Mouse (Mus musculus) embryonic facial prominence, embryonic 11.5 days (tissue): ENCODE results near the gene Abhd12. TPM values are rescaled to one million over a fixed set of nuclear protein-coding genes. Genes with fewer than 3 reads are reported as not detected.
A peak's percentile ranks its signal among the peaks of the same experiment; 100 is the strongest.

Source experiments
- ATAC-seq: fragments of 200-750 bp; cut with Nextera tagmentation; replicated peaks from 2 replicates; pipeline ENCODE4 v1.8.0; 2017; ENCODE audit warnings: low read depth; ENCODE audit not compliant: insufficient number of reproducible peaks, low FRiP score, low TSS enrichment
- DNase-seq: peaks from one replicate; pipeline ENCODE4 v3.0.0-alpha.2; 2015; ENCODE audit warnings: low spot score
- H3K27ac ChIP-seq: fragments of 300-500 bp; sonication (generic); replicated peaks from 2 replicates; pipeline ENCODE4 v1.5.1; 2014; ENCODE audit warnings: mild to moderate bottlenecking, low read depth, low read length, control low read depth
- H3K27me3 ChIP-seq: fragments of 300-500 bp; sonication (generic); 2 replicates; pipeline ENCODE4 v1.6.1; 2014; ENCODE audit warnings: mild to moderate bottlenecking, low read length, moderate library complexity, mixed read lengths; ENCODE audit not compliant: control insufficient read depth, insufficient read depth
- H3K36me3 ChIP-seq: fragments of 300-500 bp; sonication (generic); replicated peaks from 2 replicates; pipeline ENCODE4 v1.6.1; 2014; ENCODE audit warnings: low read depth, mild to moderate bottlenecking, low read length, moderate library complexity, mixed read lengths; ENCODE audit not compliant: control insufficient read depth, insufficient read depth
- H3K4me1 ChIP-seq: fragments of 300-500 bp; sonication (generic); 2 replicates; pipeline ENCODE4 v1.6.1; 2014; ENCODE audit warnings: low read length, mixed read lengths; ENCODE audit not compliant: control insufficient read depth, insufficient read depth
- H3K4me2 ChIP-seq: fragments of 300-500 bp; sonication (generic); 2 replicates; pipeline ENCODE4 v1.6.1; 2014; ENCODE audit warnings: low read depth, mild to moderate bottlenecking, control low read depth, low read length, moderate library complexity
- H3K4me3 ChIP-seq: fragments of 300-500 bp; sonication (generic); 2 replicates; pipeline ENCODE4 v1.5.1; 2014; ENCODE audit warnings: low read depth, low read length, control low read depth
- H3K9ac ChIP-seq: fragments of 300-500 bp; sonication (generic); replicated peaks from 2 replicates; pipeline ENCODE4 v1.6.1; 2014; ENCODE audit warnings: mild to moderate bottlenecking, control low read depth, low read length
- H3K9me3 ChIP-seq: fragments of 300-500 bp; sonication (generic); replicated peaks from 2 replicates; pipeline ENCODE4 v1.6.1; 2016; ENCODE audit warnings: mild to moderate bottlenecking, low read length, inconsistent platforms, mixed read lengths; ENCODE audit not compliant: control insufficient read depth
- WGBS: fragments of 180-500 bp; shearing (Covaris S2); extraction: QIAGEN DNeasy Blood & Tissue Kit; methylation state at CpG from one replicate; pipeline ENCODE4 v1.1.7; 2014; 5-methylcytosine and 5-hydroxymethylcytosine counted together
- polyA plus RNA-seq: library from polyadenylated mRNA; unstranded; fragments of >200 nt; fragmentation: Nextera tagmentation; extraction: Ambion mirVana; gene quantifications from 2 replicates; pipeline ENCODE4 v1.2.1, GENCODE M21; 2014

Gene Abhd12
- polyA plus RNA-seq, 1 experiment from 2014 or later, result 54.9 TPM

DNA sequence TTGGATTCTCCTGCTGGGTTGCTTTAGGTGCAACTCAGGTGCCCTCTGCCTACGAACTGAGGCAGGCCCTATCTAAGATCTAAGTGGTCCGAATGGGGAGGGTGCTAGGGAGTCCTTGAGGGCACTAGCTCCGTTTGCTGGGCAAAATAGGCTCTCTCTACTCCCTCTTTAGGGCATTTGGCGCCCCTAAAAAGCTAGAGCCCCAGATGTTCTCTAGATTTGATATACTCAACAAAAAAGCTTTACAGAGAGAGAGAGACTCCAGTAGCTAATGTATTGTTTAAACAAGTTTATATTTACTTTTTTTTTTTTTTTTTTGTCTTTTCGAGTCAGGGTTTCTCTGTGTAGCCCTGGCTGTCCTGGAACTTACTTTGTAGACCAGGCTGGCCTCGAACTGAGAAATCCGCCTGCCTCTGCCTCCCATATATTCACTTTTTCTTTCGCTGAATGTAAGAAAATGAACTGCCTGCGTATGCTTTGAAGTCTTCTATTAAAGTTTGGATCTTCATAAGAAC is 452 bp upstream of the Abhd12 start, which contains the start of gene Gins1:
Gins1 (plus strand) TSS at position 465 of the 515 bp plus-strand sequence.
- Histone ChIP-seq H3K9ac (peak within 1 kb of the TSS; percentile 88), H3K4me1 (no peaks in the 10 kb centered on the region), H3K4me3 (peak within 1 kb of the TSS; percentile 90), H3K36me3 (no peaks in the 10 kb centered on the region), H3K4me2 (peak within 1 kb of the TSS; percentile 87), H3K27ac (peak within 1 kb of the TSS; percentile 65; the same call in 1 of the 2 replicates), H3K27me3 (no peaks in the 10 kb centered on the region), H3K9me3 (no peaks in the 10 kb centered on the region)
- ATAC-seq (no peak), DNase-seq (no peak)
- WGBS, result 43% methylated on average over 9 of the region's 9 CpGs

DNA sequence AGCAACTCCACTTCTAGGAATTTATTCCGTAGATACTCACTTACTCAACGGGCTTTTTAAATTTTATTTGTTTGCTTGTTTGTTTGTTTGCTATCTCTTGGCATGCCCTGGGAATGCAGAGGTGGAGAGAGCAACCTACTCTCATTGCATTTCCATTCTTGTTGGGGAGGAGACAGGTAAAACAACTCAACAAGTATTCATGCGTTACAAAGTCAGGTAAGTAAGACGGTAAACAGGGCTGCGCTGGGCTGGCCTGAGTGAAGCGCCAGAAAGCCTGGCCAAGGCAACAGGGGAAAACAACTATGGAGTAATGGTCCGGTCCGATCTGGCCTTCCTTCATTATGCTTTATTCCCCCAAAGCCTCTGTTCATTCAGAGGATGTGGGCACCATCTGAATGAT is 2.2 kb downstream of the Abhd12 start:
- H3K27ac ChIP-seq, result no peak overlapping the region
- no peak overlapping the region for H3K9ac ChIP-seq
- no peaks in the 10 kb centered on the region for H3K27me3 ChIP-seq
- no peaks in the 10 kb centered on the region for H3K4me1 ChIP-seq
- 86% methylated on average over 8 of the region's 8 CpGs for WGBS
- ATAC-seq (no peak), DNase-seq (no peak)
- no peak overlapping the region for H3K4me3 ChIP-seq
- H3K36me3 ChIP-seq, result no peaks in the 10 kb centered on the region
- H3K4me2 ChIP-seq, result 0 out of 2 replicates have a peak overlapping the region, but pooled peaks have one; percentile 1
- no peaks in the 10 kb centered on the region for H3K9me3 ChIP-seq

GRCm38 (mm10) chr2:150900341-150900740 is 4.2 kb downstream of the Abhd12 start:
- Histone ChIP-seq H3K4me3 (no peak overlapping the region), H3K36me3 (no peaks in the 10 kb centered on the region), H3K4me2 (no peak overlapping the region), H3K27ac (no peak overlapping the region), H3K9me3 (no peaks in the 10 kb centered on the region), H3K9ac (no peak overlapping the region), H3K4me1 (no peaks in the 10 kb centered on the region), H3K27me3 (no peaks in the 10 kb centered on the region)
- no peak for ATAC-seq
- no peak for DNase-seq
- WGBS, result 88% methylated on average over 6 of the region's 6 CpGs

- Histone ChIP-seq H3K27ac (no peak overlapping the region), H3K9ac (no peak overlapping the region), H3K36me3 (no peaks in the 10 kb centered on the region), H3K4me1 (no peaks in the 10 kb centered on the region), H3K4me2 (no peak overlapping the region), H3K27me3 (no peaks in the 10 kb centered on the region), H3K9me3 (no peaks in the 10 kb centered on the region), H3K4me3 (no peak overlapping the region)
- ATAC-seq (no peak), DNase-seq (no peak)
- WGBS, result 82% methylated on average over 7 of the region's 7 CpGs
These were observed 8.8 kb downstream of the Abhd12 start for GRCm38 (mm10) chr2:150895691-150896252.

- H3K9ac ChIP-seq, result no peak overlapping the region
- H3K27ac ChIP-seq, result no peak overlapping the region
- H3K4me2 ChIP-seq, result no peak overlapping the region
- no peak overlapping the region for H3K4me3 ChIP-seq
- ATAC-seq (no peak), DNase-seq (no peak)
- WGBS, result 85% methylated on average over 2 of the region's 2 CpGs
- H3K27me3 ChIP-seq, result no peaks in the 10 kb centered on the region
- H3K9me3 ChIP-seq, result no peaks in the 10 kb centered on the region
- H3K4me1 ChIP-seq, result no peaks in the 10 kb centered on the region
- H3K36me3 ChIP-seq, result no peaks in the 10 kb centered on the region
These were observed 9.8 kb downstream of the Abhd12 start for GRCm38 (mm10) chr2:150894617-150895267.

DNA sequence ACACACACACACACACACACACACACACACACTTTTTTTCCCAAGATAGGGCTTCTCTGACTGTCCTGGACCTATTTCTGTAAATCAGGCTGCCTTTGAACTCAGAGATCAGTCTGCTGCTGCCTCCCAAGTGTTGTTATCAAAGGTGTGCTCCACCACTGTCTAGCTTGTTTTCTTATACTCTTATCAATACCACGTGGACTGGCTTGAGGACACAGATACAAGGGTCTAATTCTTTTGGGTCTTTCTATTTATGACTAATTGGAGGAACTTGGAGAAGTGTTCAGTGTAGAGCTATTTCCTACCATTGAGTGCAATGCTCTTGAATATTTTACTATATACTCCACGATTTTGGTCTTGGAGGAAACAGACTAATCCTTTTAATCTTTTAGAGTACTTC is 17.2 kb downstream of the Abhd12 start:
- H3K36me3 ChIP-seq, result no peaks in the 10 kb centered on the region
- no peak overlapping the region for H3K4me3 ChIP-seq
- 85% methylated on average over 2 of the region's 2 CpGs for WGBS
- no peaks in the 10 kb centered on the region for H3K4me1 ChIP-seq
- no peak overlapping the region for H3K9ac ChIP-seq
- H3K9me3 ChIP-seq, result no peaks in the 10 kb centered on the region
- no peak for DNase-seq
- no peak overlapping the region for H3K4me2 ChIP-seq
- no peaks in the 10 kb centered on the region for H3K27me3 ChIP-seq
- H3K27ac ChIP-seq, result no peak overlapping the region
- no peak for ATAC-seq

DNA sequence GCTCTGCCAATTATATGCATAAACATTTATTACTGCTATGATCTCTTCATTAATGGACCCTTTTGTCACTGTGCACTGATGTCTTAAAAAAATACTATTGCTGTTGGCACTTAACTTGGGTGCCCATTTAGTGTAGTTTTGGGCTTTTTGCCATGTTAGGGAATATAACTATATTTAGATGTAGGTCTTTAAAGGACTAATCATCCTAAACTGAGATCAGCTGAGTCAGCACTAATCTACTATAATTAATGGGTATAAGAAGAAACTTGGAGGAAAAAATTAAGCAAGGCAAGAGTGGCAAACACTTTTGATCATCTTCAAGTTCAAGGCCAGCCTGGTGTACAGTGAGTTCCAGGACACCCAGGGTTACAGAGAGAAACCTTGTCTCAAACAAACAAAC is 18.2 kb downstream of the Abhd12 start:
- Histone ChIP-seq H3K27me3 (no peaks in the 10 kb centered on the region), H3K27ac (no peak overlapping the region), H3K4me3 (no peak overlapping the region), H3K36me3 (no peaks in the 10 kb centered on the region), H3K9me3 (no peaks in the 10 kb centered on the region), H3K9ac (no peak overlapping the region), H3K4me1 (no peaks in the 10 kb centered on the region), H3K4me2 (no peak overlapping the region)
- ATAC-seq (no peak), DNase-seq (no peak)

DNA sequence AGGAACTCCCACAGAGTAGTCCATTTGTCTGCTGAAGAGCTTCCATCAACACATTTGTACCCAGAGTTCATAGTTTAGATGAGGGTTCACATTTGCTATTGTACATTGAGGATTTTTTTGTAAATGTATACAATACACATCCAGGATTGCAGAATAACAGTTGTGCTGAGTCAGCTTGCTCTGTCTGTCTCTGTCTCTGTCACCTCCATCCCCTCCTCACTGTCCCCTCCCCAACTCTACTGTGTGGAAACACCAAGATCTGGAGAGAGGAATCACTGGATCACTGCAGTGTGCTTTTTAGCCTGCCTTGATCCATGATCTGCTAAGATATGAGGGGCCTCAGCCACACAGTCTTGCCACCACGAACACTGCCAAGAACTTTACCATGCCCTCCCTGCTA is 18.7 kb downstream of the Abhd12 start:
- Histone ChIP-seq H3K9ac (no peak overlapping the region), H3K36me3 (no peaks in the 10 kb centered on the region), H3K4me2 (no peak overlapping the region), H3K4me3 (no peak overlapping the region), H3K9me3 (no peaks in the 10 kb centered on the region), H3K4me1 (no peaks in the 10 kb centered on the region), H3K27me3 (no peaks in the 10 kb centered on the region), H3K27ac (no peak overlapping the region)
- no peak for ATAC-seq
- WGBS, result 94% methylated on average over 1 of the region's 1 CpGs
- DNase-seq, result no peak
